Mouse (Mus musculus) heart, adult 2 months (tissue): ENCODE measurements around the gene Fgd6.

ENCODE experiments used
- CTCF ChIP-seq: fragments of 200-600 bp; IDR thresholded peaks from 2 replicates; pipeline ENCODE4 v1.8.1; 2022; ENCODE audit warnings: antibody characterized with exemption, mild to moderate bottlenecking, moderate library complexity
- EP300 ChIP-seq: fragments of 200-500 bp; IDR thresholded peaks from 2 replicates; pipeline ENCODE4 v1.6.1; 2011; ENCODE audit warnings: low read depth, low read length, control low read depth; ENCODE audit not compliant: insufficient read depth
- POLR2A ChIP-seq: fragments of 200-500 bp; IDR thresholded peaks from 2 replicates; pipeline ENCODE4 v1.6.1; 2011; ENCODE audit warnings: mild to moderate bottlenecking, low read depth, low read length, control low read depth; ENCODE audit not compliant: insufficient read depth

- TF ChIP-seq CTCF = no peak
- TF ChIP-seq EP300 = no peak
- no peak for TF ChIP-seq POLR2A
Observed at GRCm38 (mm10) chr10:94021059-94021458, 14.7 kb upstream of the Fgd6 start.
